Mouse (Mus musculus) heart, embryonic 10.5 days (tissue): ENCODE data around the gene Qtrt1. TPM values are rescaled to one million over a fixed set of nuclear protein-coding genes. Genes with fewer than 3 reads are reported as not detected.

ENCODE experiments used
- DNase-seq: peaks from one replicate; pipeline ENCODE4 v3.0.0-alpha.2; 2017; ENCODE audit warnings: low spot score
- H3K27ac ChIP-seq: fragments of 300-500 bp; sonication (generic); 2 replicates; pipeline ENCODE4 v1.5.1; 2016; ENCODE audit warnings: mild to moderate bottlenecking
- H3K27me3 ChIP-seq: fragments of 300-500 bp; sonication (generic); 2 replicates; pipeline ENCODE4 v1.6.1; 2016; ENCODE audit warnings: mild to moderate bottlenecking; ENCODE audit not compliant: poor library complexity, insufficient read depth, severe bottlenecking
- H3K36me3 ChIP-seq: fragments of 300-500 bp; sonication (generic); 2 replicates; pipeline ENCODE4 v1.6.1; 2016; ENCODE audit warnings: mild to moderate bottlenecking, moderate library complexity
- H3K4me1 ChIP-seq: fragments of 300-500 bp; sonication (generic); 2 replicates; pipeline ENCODE4 v1.6.1; 2016; ENCODE audit warnings: mild to moderate bottlenecking
- H3K4me3 ChIP-seq: fragments of 300-500 bp; sonication (generic); 2 replicates; pipeline ENCODE4 v1.5.1; 2016; ENCODE audit warnings: mild to moderate bottlenecking, moderate library complexity
- H3K9me3 ChIP-seq: fragments of 300-500 bp; sonication (generic); 2 replicates; pipeline ENCODE4 v1.6.1; 2016; ENCODE audit warnings: mild to moderate bottlenecking, moderate library complexity
- WGBS: fragments of 180-500 bp; shearing (Covaris S2); methylation state at CpG from one replicate; pipeline ENCODE4 v1.1.7; 2016; 5-methylcytosine and 5-hydroxymethylcytosine counted together
- polyA plus RNA-seq: library from polyadenylated mRNA; unstranded; fragments of >200 nt; fragmentation: Nextera tagmentation; extraction: Ambion mirVana; gene quantifications from 2 replicates; pipeline ENCODE4 v1.2.1, GENCODE M21; 2016

Qtrt1 gene
- polyA plus RNA-seq, 1 experiment from 2014 or later = 51.3 TPM

DNA sequence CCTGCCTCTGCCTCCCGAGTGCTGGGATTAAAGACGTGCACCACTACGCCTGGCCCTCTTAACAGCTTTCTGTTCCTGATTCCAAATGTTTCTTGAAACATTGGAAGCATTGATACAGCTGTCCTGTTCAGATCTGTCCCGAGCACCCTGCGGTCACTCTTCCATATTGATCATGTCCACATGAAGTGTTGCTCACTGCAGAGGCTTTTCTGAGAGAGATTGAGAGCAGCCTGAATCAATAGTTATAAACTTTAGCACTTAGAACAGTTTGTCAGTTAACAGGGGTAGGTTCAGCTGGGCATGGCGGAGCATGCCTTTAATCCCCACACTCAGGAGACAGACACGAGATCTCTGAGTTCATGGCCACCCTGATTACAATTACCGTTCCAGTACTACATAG is 32.2 kb downstream of the Qtrt1 start:
- Histone ChIP-seq H3K36me3 (peaks cover 23% of the 10 kb centered on the region), H3K4me1 (peaks cover 24% of the 10 kb centered on the region), H3K9me3 (no peaks in the 10 kb centered on the region), H3K27ac (no peak overlapping the region), H3K4me3 (no peak overlapping the region), H3K27me3 (no peaks in the 10 kb centered on the region)
- no peak for DNase-seq
- 94% methylated on average over 8 of the region's 8 CpGs for WGBS

DNA sequence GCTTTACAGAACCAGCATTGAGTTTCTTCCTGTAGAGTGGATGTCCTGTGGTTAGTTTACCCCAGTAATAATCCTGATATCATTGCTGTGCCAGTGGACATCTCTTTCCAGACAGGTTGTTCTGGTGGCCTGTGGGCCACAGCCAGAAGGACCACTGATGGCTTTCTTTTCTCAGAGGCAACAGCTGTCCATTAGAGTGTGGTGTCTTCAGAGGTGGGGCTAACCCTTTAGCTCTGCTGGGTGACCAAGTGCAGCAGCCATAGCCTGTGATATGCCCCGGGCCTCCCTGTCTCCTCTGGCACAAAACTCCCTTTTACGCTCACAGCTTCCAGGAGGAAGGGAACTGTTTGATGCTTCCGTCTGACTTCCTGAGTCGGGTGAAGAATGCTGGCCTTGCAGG is 32.9 kb downstream of the Qtrt1 start:
- DNase-seq = no peak
- Histone ChIP-seq H3K9me3 (no peaks in the 10 kb centered on the region), H3K27ac (no peak overlapping the region), H3K36me3 (peaks cover 26% of the 10 kb centered on the region), H3K4me1 (peaks cover 23% of the 10 kb centered on the region), H3K4me3 (no peak overlapping the region), H3K27me3 (no peaks in the 10 kb centered on the region)
- 84% methylated on average over 4 of the region's 4 CpGs for WGBS

DNA sequence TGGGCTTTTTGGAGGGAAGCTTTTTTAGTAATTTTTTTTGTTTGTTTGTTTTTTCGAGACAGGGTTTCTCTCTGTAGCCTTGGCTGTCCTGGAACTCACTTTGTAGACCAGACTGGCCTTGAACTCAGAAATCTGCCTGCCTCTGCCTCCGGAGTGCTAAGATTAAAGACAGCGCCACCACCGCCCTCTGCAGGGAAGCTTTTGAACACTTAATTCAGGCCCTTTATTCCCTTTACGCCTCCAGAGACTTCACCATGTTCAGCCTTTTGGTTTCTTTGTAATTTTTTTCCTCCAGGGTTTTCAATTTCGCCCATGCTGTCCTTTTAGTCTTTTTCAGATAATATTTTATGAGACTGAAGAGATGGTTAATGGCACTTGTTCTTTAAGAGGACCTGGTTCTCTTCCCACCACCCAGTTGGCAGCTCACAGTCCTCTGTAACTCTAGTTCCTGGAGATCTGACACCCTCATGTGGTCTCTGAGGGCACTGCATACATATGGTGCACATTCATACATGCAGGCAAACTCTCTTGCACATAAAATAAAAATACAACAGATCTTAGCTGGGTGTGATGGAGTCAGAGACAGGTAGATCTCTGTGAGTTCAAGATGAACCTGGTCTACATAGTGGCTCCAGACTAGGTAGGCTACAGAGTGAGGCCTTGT is 33.6 kb downstream of the Qtrt1 start:
- no peaks in the 10 kb centered on the region for H3K27me3 ChIP-seq
- H3K27ac ChIP-seq = no peak overlapping the region
- no peaks in the 10 kb centered on the region for H3K9me3 ChIP-seq
- no peak for DNase-seq
- 94% methylated on average over 6 of the region's 6 CpGs for WGBS
- no peak overlapping the region for H3K4me3 ChIP-seq
- H3K36me3 ChIP-seq = peaks cover 26% of the 10 kb centered on the region
- H3K4me1 ChIP-seq = peaks cover 23% of the 10 kb centered on the region

DNA sequence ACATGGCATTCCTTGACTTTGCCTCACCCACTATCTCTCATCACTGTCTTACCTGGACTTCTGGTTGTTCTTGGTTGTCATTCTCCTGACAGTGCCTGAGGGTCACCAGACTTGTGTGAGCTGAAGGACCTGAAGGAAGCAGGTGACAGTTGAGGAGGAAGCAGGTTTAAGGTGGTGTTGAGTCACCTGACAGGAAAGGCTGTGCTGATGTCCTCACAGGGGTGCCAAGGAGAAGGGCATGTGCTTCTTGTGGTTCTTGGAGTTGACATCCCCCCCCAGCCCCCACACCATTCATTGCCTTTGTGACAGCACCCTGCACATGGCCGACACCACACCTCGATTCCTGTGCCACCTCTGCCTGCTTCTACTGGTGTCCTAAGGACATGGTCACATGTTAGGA is 36.1 kb downstream of the Qtrt1 start:
- DNase-seq = no peak
- H3K4me1 ChIP-seq = peaks cover 42% of the 10 kb centered on the region
- no peak overlapping the region for H3K27ac ChIP-seq
- no peaks in the 10 kb centered on the region for H3K9me3 ChIP-seq
- H3K36me3 ChIP-seq = peaks cover 24% of the 10 kb centered on the region
- 78% methylated on average over 2 of the region's 2 CpGs for WGBS
- H3K27me3 ChIP-seq = no peaks in the 10 kb centered on the region
- no peak overlapping the region for H3K4me3 ChIP-seq

DNA sequence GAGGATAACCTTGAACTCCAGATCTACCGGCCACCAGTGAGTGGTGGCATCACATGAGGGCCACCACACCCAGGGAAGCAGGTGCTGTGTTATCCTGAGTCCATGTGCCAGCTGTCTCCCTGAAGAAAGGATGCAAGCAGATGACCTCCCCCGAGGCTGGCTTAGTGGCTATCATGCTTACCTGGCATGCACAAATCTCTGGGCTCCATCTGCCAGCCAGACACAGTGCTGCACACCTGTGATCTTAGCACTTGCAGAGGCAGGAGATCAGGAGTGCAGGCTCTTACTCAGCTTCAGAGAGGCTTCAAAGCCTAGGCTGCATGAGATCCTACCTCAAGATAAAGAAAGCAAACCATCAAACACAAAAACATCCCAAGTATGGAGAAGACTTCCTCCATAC is 38.1 kb downstream of the Qtrt1 start:
- Histone ChIP-seq H3K27me3 (no peaks in the 10 kb centered on the region), H3K27ac (peak overlapping the region; percentile 13; the same call in 1 of the 2 replicates), H3K4me3 (no peak overlapping the region), H3K9me3 (no peaks in the 10 kb centered on the region), H3K36me3 (peaks cover 20% of the 10 kb centered on the region), H3K4me1 (peaks cover 45% of the 10 kb centered on the region)
- WGBS = 85% methylated on average over 2 of the region's 2 CpGs
- no peak for DNase-seq

DNA sequence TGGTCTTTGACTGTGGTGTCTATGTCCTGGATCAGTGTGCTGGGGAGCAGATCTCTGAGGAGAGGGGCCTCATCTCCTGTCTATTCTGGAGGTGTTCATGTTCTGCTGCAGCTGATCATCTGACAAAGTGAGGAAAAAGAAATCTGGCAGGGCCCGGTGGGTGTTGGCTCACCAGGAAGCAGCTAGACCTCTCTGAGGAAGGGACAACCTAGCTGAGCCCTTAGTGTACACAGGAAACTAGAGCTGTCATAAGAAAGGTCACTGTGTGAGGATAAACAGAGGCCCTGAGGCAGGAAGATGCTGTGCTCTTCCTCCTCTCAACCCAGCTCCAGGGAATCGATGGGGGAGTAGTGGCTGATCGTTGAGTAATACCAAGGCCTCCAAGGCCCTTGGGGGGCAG is 38.6 kb downstream of the Qtrt1 start:
- Histone ChIP-seq H3K27ac (peak overlapping the region; percentile 13; the same call in 1 of the 2 replicates), H3K4me3 (no peak overlapping the region), H3K4me1 (peaks cover 49% of the 10 kb centered on the region), H3K36me3 (peaks cover 15% of the 10 kb centered on the region), H3K27me3 (no peaks in the 10 kb centered on the region), H3K9me3 (no peaks in the 10 kb centered on the region)
- DNase-seq = no peak
- 64% methylated on average over 3 of the region's 3 CpGs for WGBS

DNA sequence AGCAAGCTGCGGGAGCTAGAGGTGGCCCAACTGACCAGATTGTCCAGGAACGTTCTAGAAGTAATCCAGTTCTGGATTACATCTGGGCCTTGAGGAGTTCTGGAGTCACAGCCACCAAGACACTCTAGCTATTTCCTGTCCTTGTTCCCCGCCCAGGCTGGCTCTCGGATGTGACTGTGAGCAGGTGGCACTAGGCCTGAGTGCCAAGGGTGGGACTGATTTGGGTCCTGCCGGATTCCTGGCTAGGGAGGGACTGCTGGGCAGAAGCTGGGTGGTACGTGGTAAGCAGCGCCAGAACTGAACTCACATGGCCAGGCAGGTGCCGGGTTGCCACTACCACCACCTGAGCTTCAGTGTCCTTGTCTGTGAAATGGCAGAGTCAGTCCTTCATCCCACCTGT is 39.8 kb downstream of the Qtrt1 start:
- Histone ChIP-seq H3K4me1 (peaks cover 52% of the 10 kb centered on the region), H3K27me3 (no peaks in the 10 kb centered on the region), H3K36me3 (peaks cover 11% of the 10 kb centered on the region), H3K9me3 (no peaks in the 10 kb centered on the region), H3K27ac (peak overlapping the region; percentile 65), H3K4me3 (peak overlapping the region; percentile 18; the same call in 1 of the 2 replicates)
- WGBS = 76% methylated on average over 8 of the region's 8 CpGs
- no peak for DNase-seq

DNA sequence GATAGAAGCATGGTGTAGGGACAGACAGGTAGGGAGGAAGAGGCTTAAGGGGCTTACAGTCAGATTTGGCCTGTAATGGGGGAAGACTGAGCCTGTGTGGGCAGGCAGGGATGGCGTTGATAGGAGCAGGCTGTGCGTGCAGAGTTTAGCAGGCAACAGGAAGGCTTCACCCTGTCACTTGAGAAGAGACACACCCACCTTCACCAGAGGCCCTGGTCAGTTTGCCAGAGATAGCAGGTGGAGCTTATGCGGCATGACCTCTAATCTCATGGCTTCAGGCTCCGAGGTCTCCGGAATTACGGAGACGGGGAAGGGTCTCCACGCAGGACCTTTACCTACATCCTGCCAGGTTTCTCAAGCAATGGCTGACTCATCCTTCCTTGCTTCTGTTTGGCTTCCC is 40.2 kb downstream of the Qtrt1 start:
- DNase-seq = peak; percentile 91
- WGBS = 25% methylated on average over 8 of the region's 8 CpGs
- H3K4me3 ChIP-seq = peak overlapping the region; percentile 18; the same call in 1 of the 2 replicates
- H3K27ac ChIP-seq = peak overlapping the region; percentile 65
- peaks cover 52% of the 10 kb centered on the region for H3K4me1 ChIP-seq
- H3K27me3 ChIP-seq = no peaks in the 10 kb centered on the region
- peaks cover 11% of the 10 kb centered on the region for H3K36me3 ChIP-seq
- H3K9me3 ChIP-seq = no peaks in the 10 kb centered on the region

DNA sequence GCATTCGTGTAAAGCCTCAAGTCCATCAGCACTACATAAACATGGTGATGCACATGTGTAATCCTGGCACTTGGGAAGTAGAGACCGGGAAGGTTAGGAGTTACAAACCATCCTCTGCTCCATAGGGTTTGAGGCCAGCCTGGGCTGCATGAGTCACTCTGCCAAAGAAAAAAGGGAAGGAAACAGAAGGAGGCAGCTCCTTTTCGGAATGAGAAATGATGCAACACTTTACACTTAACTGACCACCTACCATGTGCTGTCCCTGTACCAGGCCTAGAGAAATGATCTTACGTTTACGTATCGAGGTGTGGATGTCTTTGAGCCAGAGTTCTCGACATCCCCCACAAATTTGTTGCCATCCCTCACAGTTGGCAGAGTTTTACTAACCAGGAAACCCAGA is 41.4 kb downstream of the Qtrt1 start:
- 85% methylated on average over 7 of the region's 7 CpGs for WGBS
- DNase-seq = no peak
- H3K4me3 ChIP-seq = no peak overlapping the region
- no peaks in the 10 kb centered on the region for H3K9me3 ChIP-seq
- H3K4me1 ChIP-seq = peaks cover 48% of the 10 kb centered on the region
- H3K36me3 ChIP-seq = peaks cover 7% of the 10 kb centered on the region
- no peaks in the 10 kb centered on the region for H3K27me3 ChIP-seq
- no peak overlapping the region for H3K27ac ChIP-seq

DNA sequence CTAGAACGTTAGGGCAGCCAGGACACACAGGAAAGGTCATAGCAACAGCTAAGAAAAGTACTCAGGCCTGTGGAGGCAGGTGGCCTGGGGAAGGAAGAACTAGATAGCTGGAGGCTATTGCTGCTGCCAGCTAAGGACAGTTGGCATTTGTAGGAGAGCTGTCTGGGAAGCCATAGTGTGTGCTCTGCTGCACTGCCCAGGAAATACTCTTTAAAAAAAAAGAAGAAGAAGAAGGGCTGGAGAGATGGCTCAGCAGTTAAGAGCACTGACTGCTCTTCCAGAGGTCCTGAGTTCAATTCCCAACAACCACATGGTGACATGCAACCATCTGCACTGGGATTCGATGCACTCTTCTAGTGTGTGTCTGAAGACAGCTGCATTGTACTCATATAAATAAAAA is 41.8 kb downstream of the Qtrt1 start:
- WGBS = 75% methylated on average over 2 of the region's 2 CpGs
- H3K4me1 ChIP-seq = peaks cover 48% of the 10 kb centered on the region

DNA sequence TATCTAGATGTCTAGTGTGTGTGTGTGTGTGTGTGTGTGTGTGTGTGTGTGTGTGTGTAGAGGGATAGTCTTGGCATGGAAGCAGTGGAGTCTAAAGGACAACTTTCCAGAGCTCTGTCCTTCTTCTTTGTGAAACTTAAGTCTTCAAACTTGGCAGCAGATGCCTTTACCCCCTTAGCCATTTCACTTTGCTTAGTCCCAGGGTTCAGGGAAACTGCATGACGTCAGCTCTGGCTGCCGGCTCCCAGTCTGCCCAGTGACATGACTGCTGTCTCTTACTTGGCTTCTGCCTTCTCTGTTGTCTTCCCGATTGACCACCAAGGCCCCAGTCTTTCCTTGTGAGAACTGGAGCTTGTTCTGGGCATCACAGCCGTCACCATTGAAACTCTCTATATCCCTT is 42.9 kb downstream of the Qtrt1 start:
- peaks cover 39% of the 10 kb centered on the region for H3K4me1 ChIP-seq
- no peak overlapping the region for H3K4me3 ChIP-seq
- no peaks in the 10 kb centered on the region for H3K27me3 ChIP-seq
- no peaks in the 10 kb centered on the region for H3K9me3 ChIP-seq
- DNase-seq = no peak
- no peak overlapping the region for H3K27ac ChIP-seq
- WGBS = 65% methylated on average over 4 of the region's 4 CpGs
- peaks cover 13% of the 10 kb centered on the region for H3K36me3 ChIP-seq

More for the DNA sequence above, 41.8 kb downstream of the Qtrt1 start:
- no peak overlapping the region for H3K4me3 ChIP-seq
- no peak overlapping the region for H3K27ac ChIP-seq
- no peaks in the 10 kb centered on the region for H3K9me3 ChIP-seq
- H3K27me3 ChIP-seq = no peaks in the 10 kb centered on the region
- peaks cover 10% of the 10 kb centered on the region for H3K36me3 ChIP-seq
- DNase-seq = no peak

DNA sequence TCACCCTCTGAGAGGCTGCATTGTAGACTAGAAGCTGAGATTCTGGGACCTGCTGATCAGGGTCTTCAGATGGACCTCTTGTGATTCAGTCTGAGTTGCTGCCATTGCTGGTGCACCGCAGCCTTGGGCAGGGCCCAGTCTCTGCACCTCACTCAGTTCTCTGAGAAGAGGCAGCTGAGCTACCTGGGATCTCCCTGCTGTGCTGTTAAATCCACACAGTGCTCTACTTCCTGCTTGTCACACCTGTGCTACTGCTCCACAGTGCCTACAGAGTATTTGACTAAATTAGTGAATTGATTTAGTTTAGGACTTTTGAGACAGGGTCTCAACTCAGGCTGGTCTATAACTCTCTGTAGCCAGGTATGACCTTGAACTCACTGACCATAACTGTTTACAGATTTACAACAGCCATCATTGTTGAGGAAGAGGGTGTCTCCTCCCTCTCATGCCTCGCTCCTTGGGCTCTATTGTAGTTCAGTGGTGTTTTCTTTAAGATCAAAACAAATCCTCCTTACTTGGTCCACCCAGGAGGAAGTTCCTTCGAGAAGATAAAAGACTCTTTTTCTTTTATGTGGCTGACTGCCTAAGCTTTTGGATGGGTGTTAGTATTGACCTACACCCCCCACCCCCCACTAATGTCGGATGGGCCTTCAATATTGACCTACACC is 43.6 kb downstream of the Qtrt1 start:
- no peak overlapping the region for H3K4me3 ChIP-seq
- 75% methylated on average over 4 of the region's 4 CpGs for WGBS
- H3K36me3 ChIP-seq = peaks cover 19% of the 10 kb centered on the region

DNA sequence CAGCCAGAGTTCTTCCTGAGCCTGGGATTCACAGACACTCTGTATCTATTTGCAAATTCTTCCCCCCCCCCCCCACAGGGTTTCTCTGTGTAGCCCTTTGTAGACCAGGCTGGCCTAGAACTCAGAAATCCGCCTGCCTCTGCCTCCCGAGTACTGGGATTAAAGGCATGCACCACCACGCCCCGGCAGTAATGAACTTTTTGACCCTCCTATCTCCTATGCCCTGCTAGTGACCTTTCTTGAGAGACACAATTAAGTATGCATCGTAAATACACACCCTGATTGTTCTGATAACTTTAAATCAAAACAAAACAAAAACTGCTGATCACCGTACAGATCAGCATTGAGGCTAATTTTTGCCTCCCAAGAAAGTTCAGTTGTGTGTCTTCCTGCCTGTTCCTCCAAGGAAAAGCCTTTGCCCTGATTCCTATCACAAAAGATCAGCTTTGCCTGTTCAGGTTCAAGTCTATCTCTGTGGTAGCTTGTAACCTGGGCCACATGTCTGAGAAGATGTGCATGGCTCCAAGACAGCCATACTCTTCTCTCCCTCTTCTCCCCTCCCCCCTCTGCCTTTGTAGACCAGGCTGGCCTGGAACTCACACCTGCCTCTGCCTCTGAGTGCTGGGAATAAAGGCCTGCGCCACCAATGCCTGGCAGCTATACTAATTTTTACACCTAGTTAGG is 44.8 kb downstream of the Qtrt1 start:
- 85% methylated on average over 7 of the region's 7 CpGs for WGBS
- H3K36me3 ChIP-seq = peaks cover 19% of the 10 kb centered on the region
- H3K27me3 ChIP-seq = no peaks in the 10 kb centered on the region
- DNase-seq = no peak
- H3K4me3 ChIP-seq = no peak overlapping the region
- no peaks in the 10 kb centered on the region for H3K9me3 ChIP-seq
- no peak overlapping the region for H3K27ac ChIP-seq
- H3K4me1 ChIP-seq = peaks cover 23% of the 10 kb centered on the region

More for the DNA sequence above, 43.6 kb downstream of the Qtrt1 start:
- no peaks in the 10 kb centered on the region for H3K9me3 ChIP-seq
- no peak overlapping the region for H3K27ac ChIP-seq
- H3K27me3 ChIP-seq = no peaks in the 10 kb centered on the region
- H3K4me1 ChIP-seq = peaks cover 32% of the 10 kb centered on the region
- no peak for DNase-seq
